Mouse (Mus musculus): ENCODE data around the gene Tmem216.

GRCm38 (mm10) chr19:10523483-10524080, 32.5 kb downstream of the Tmem216 start:
- TF ChIP-seq POLR2A (IDR thresholded peaks at IDR 0.05; ENCODE audit: low read depth, low read length) (no peak), CTCF (IDR thresholded peaks at IDR 0.05; ENCODE audit: extremely low read depth, insufficient read depth, insufficient read length, insufficient replicate concordance) (no peak)
